Mouse (Mus musculus): ENCODE data around the gene Dip2b.

DNA sequence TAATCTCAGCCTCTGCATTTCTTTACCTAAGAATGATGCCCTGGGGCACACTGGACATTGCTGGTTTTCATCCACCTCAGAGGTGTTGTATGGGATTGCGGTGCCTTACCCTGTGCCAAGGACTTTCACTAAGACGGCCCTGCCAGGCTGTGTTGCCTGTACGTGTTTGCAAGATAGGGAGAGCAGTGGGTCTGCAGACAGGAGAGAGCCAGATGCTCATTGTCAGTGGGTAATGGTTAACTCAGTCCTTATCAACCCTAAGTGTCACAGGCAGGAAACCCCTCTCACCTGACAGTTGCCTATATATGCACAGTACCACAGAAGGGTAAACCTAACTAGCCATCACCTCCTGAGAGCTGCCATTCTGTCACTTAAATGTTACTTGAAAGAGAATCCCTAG is 107.5 kb downstream of the Dip2b start:
- TF ChIP-seq CTCF (IDR thresholded peaks at IDR 0.05; ENCODE audit: borderline replicate concordance, insufficient read depth, low read depth, low read length) (no peak), POLR2A (IDR thresholded peaks at IDR 0.05; ENCODE audit: borderline replicate concordance, insufficient read depth, low read length) (no peak)
